Mouse (Mus musculus): ENCODE data around the gene Flcn.

DNA sequence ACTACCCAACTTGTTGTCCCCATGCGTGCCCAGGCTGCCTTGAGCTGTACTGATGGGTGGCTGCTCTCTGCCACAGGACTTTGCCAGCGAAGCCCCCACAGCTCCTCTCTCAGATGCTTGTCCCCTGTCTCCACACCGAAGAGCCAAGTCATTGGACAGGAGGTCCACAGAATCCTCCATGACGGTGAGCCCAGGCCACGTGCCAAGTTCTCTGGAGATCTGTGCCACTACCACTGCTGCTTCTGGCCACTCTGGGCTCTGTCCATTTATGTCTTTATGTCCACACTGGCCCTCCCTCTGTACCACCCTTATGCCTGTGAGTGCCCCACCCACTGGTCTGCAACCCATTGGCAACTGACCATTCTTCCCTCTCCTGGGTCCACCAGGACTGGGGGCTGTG is 67.9 kb downstream of the Flcn start:
- TF ChIP-seq CTCF (IDR thresholded peaks at IDR 0.05; ENCODE audit: insufficient read depth, low read depth, low read length) (no peak), POLR2A (IDR thresholded peaks at IDR 0.05; ENCODE audit: insufficient read depth, low read depth, low read length) (no peak)
